Mouse (Mus musculus) liver, embryonic 14.5 days (tissue): Measurements from ENCODE around the gene Sumf1. TPM values are rescaled to one million over a fixed set of nuclear protein-coding genes. Genes with fewer than 3 reads are reported as not detected.

Experiments
- ATAC-seq: fragments of 200-750 bp; cut with Nextera tagmentation; 2 replicates; pipeline ENCODE4 v1.8.0; 2017; ENCODE audit warnings: moderate number of reproducible peaks, mild to moderate bottlenecking, moderate library complexity; ENCODE audit not compliant: insufficient read depth
- DNase-seq, 3 experiments: peaks; one replicate each; pipeline ENCODE4 v3.0.0-alpha.2; 2012 to 2013; ENCODE audit warnings: low read depth in 3 of 3, low spot score in 3 of 3
- H3K27ac ChIP-seq: fragments of 300-500 bp; sonication (generic); 2 replicates; pipeline ENCODE4 v1.5.1; 2014; ENCODE audit warnings: moderate library complexity, mild to moderate bottlenecking, control low read depth, inconsistent platforms
- H3K27me3 ChIP-seq: fragments of 300-500 bp; sonication (generic); 2 replicates; pipeline ENCODE4 v1.6.1; 2014; ENCODE audit warnings: mild to moderate bottlenecking, low read length, moderate library complexity; ENCODE audit not compliant: control insufficient read depth, insufficient read depth
- H3K36me3 ChIP-seq: fragments of 300-500 bp; sonication (generic); replicated peaks from 2 replicates; pipeline ENCODE4 v1.6.1; 2014; ENCODE audit warnings: low read depth; ENCODE audit not compliant: control insufficient read depth, insufficient read depth
- H3K4me1 ChIP-seq, 2 experiments: fragments of 200-500 bp in 1 of 2; fragments of 300-500 bp in 1 of 2; sonication (generic) in 1 of 2; replicated peaks; 2 replicates each; pipeline ENCODE4 v1.6.1; 2012 to 2014; ENCODE audit warnings: antibody characterized with exemption in 1 of 2, inconsistent platforms in 1 of 2, low read length in 1 of 2; ENCODE audit not compliant: control insufficient read depth in 2 of 2, insufficient read depth in 2 of 2
- H3K4me2 ChIP-seq: fragments of 300-500 bp; sonication (generic); 2 replicates; pipeline ENCODE4 v1.6.1; 2014; ENCODE audit warnings: low read depth, mild to moderate bottlenecking, control low read depth, moderate library complexity
- H3K4me3 ChIP-seq, 2 experiments: fragments of 200-500 bp in 1 of 2; fragments of 300-500 bp in 1 of 2; sonication (generic) in 1 of 2; 2 replicates each; pipeline ENCODE4 v1.5.1; 2012 to 2014; ENCODE audit warnings: low read depth in 2 of 2, low read length in 2 of 2, mild to moderate bottlenecking in 2 of 2, control low read depth in 1 of 2, inconsistent platforms in 1 of 2, moderate library complexity in 1 of 2; ENCODE audit not compliant: insufficient read depth in 1 of 2
- H3K9ac ChIP-seq: fragments of 300-500 bp; sonication (generic); replicated peaks from 2 replicates; pipeline ENCODE4 v1.6.1; 2014; ENCODE audit warnings: mild to moderate bottlenecking, control low read depth, moderate library complexity
- H3K9me3 ChIP-seq: fragments of 300-500 bp; sonication (generic); 2 replicates; pipeline ENCODE4 v1.6.1; 2016; ENCODE audit warnings: low read length, mixed read lengths; ENCODE audit not compliant: control insufficient read depth
- CTCF ChIP-seq: IDR thresholded peaks from 2 replicates; pipeline ENCODE4 v1.5.1; 2016; ENCODE audit warnings: antibody characterized with exemption, low read depth, control low read depth
- EP300 ChIP-seq: IDR thresholded peaks from 2 replicates; pipeline ENCODE4 v1.6.1; 2016; ENCODE audit warnings: antibody characterized with exemption, low read depth
- WGBS: fragments of 180-500 bp; shearing (Covaris S2); extraction: QIAGEN DNeasy Blood & Tissue Kit; methylation state at CpG from one replicate; pipeline ENCODE4 v1.1.7; 2014; ENCODE audit not compliant: insufficient replicate concordance; 5-methylcytosine and 5-hydroxymethylcytosine counted together
- polyA plus RNA-seq, 2 experiments: library from polyadenylated mRNA; depleted of rRNA in 1 of 2; stranded (reverse) in 1 of 2; unstranded in 1 of 2; fragments of >200 nt; fragmentation: Nextera tagmentation in 1 of 2; extraction: Ambion mirVana in 1 of 2; gene quantifications; 2 replicates each; pipeline versions ENCODE4 v1.2.1 to v1.2.3; 2012 to 2014

Gene Sumf1
- polyA plus RNA-seq, 2 experiments, result 5.4 to 8.2 TPM

DNA sequence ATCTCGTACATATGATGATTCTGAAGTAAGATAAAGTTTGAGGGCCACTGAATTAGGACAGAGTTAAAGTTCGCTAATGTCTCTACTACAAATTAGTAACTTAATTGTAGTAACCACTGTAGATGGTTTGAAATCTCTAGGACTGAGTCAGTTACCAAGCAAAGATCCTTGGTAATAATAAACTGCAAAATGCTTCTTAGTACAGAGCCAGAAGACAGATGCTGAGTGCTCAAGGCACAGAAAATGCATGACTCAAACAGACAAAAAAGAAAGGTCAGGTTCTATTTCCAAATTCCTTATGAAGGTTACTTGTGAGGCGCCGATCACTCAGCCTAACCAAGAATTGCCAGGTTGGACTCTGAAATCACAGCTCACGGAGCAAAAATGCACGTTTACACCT, 67.5 kb downstream of the Sumf1 start:
- no peak for TF ChIP-seq EP300
- no peak for TF ChIP-seq CTCF
- no peak overlapping the region for H3K27ac ChIP-seq
- H3K4me3 ChIP-seq, result no peak overlapping the region
- H3K9me3 ChIP-seq, result no peaks in the 10 kb centered on the region
- H3K27me3 ChIP-seq, result no peaks in the 10 kb centered on the region
- no peaks in the 10 kb centered on the region for H3K36me3 ChIP-seq
- DNase-seq (no peak), ATAC-seq (no peak)
- H3K9ac ChIP-seq, result no peak overlapping the region
- H3K4me2 ChIP-seq, result no peak overlapping the region
- H3K4me1 ChIP-seq, result no peaks in the 10 kb centered on the region
- WGBS, result 76% methylated on average over 6 of the region's 6 CpGs

DNA sequence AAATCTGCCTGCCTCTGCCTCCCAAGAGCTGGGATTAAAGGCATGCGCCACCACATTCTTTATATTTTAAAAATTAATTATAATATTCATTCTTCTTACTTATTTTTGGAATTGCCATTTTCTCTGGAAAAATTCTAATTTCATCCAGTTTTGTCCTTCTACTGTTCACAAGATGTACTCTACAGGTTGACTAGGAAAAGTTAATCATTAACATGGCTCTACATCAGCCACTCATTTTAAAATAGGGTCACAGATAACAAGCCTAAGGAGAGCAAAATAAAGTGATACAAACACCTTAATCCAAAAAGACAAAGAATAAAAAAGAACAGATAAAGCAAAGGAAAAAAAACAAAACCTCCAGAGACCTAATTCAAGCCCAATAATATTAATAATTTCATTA, 70.4 kb downstream of the Sumf1 start:
- ATAC-seq (no peak), DNase-seq (no peak)
- H3K27me3 ChIP-seq, result no peaks in the 10 kb centered on the region
- H3K36me3 ChIP-seq, result no peaks in the 10 kb centered on the region
- no peaks in the 10 kb centered on the region for H3K9me3 ChIP-seq
- peaks cover 0 to 4% of the 10 kb centered on the region in 2 experiments; a peak in 2 of 4 replicates for H3K4me1 ChIP-seq
- H3K9ac ChIP-seq, result no peak overlapping the region
- 82% methylated on average over 1 of the region's 1 CpGs for WGBS
- H3K4me3 ChIP-seq, result no peak overlapping the region
- TF ChIP-seq EP300 (no peak), CTCF (no peak)
- no peak overlapping the region for H3K4me2 ChIP-seq
- H3K27ac ChIP-seq, result no peak overlapping the region

DNA sequence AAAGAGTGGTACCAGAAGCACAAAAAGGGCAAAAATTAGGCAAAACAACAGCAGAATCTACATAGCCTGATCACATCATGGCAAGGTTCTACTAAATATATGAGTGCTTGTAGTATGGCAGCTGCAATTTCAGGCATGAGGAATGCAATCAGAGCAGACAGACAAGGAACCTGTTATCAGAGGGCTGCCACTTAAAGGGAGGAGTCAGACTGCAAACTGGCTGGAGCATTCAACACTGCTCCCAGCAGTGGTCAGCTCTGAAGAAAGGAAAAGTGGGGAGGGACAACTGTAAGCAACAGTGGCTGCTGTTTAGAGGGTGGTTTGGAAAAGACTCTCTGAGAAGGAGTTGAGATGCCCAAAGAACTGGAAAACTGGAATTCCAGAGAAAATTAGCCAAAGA, 73.7 kb downstream of the Sumf1 start:
- TF ChIP-seq EP300 (no peak), CTCF (no peak)
- Histone ChIP-seq H3K36me3 (no peaks in the 10 kb centered on the region), H3K27me3 (no peaks in the 10 kb centered on the region), H3K9ac (no peak overlapping the region), H3K4me2 (no peak overlapping the region), H3K4me1 (peaks cover 0 to 4% of the 10 kb centered on the region in 2 experiments; a peak in 2 of 4 replicates), H3K4me3 (no peak overlapping the region), H3K27ac (no peak overlapping the region), H3K9me3 (no peaks in the 10 kb centered on the region)
- ATAC-seq (no peak), DNase-seq (no peak)

DNA sequence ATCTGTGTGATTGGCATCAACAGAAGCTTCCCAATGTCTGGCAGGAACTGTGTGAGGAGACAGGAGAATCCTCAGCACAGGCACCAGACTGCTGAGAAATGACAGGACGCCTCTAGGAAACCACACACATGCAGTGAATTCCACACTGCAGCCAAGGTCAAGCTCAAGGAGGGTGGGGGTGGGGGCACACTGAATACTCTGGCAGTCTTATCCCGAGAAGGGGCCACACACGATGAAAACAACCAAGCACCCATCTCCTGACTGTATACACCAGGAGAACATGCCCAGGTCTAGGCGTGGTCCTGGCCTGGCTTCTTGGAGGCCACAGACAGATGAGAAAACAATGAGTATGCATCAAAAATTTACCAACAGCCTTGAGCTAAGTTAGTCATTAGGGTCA, 75.0 kb downstream of the Sumf1 start:
- H3K4me3 ChIP-seq, result no peak overlapping the region
- H3K4me1 ChIP-seq, result peaks cover 0 to 4% of the 10 kb centered on the region in 2 experiments; a peak in 2 of 4 replicates
- WGBS, result 68% methylated on average over 4 of the region's 4 CpGs
- DNase-seq (no peak), ATAC-seq (no peak)
- H3K27ac ChIP-seq, result no peak overlapping the region
- no peak for TF ChIP-seq EP300
- no peaks in the 10 kb centered on the region for H3K27me3 ChIP-seq
- H3K36me3 ChIP-seq, result no peaks in the 10 kb centered on the region
- no peaks in the 10 kb centered on the region for H3K9me3 ChIP-seq
- H3K4me2 ChIP-seq, result no peak overlapping the region
- no peak overlapping the region for H3K9ac ChIP-seq

DNA sequence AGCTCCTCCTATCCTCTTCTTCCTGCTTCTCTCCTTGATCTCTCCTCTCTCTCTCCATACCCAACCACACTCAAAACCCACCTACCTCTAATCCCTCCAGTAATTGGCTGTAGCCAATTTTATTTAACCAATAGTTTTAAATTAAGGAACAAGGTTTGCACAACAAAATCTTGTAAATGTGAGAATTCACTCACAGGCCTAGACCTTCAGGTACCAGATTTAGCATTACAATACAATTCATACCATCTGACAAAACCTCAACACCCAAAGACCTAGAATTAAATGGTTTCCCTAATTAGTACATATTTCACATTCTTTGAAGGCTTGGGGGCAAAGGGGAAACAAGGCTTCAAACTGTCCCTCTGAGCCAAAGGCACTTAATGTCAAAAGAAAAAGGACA, 78.0 kb downstream of the Sumf1 start:
- no peak overlapping the region for H3K4me2 ChIP-seq

More for the DNA sequence above, 78.0 kb downstream of the Sumf1 start:
- Histone ChIP-seq H3K27me3 (no peaks in the 10 kb centered on the region), H3K4me3 (no peak overlapping the region), H3K9ac (no peak overlapping the region), H3K9me3 (no peaks in the 10 kb centered on the region), H3K27ac (no peak overlapping the region), H3K4me1 (peaks cover 0 to 6% of the 10 kb centered on the region in 2 experiments; a peak in 2 of 4 replicates), H3K36me3 (no peaks in the 10 kb centered on the region)
- TF ChIP-seq CTCF, result no peak
- no peak for TF ChIP-seq EP300
- ATAC-seq (no peak), DNase-seq (no peak)
